Mouse (Mus musculus): ENCODE results near the gene Cers1.

- TF ChIP-seq HCFC1 (IDR thresholded peaks at IDR 0.05; ENCODE audit: borderline replicate concordance, insufficient read depth, low read length) (no peak), ZC3H11A (IDR thresholded peaks at IDR 0.05; ENCODE audit: borderline replicate concordance, low read depth, low read length) (no peak), MAFK (IDR thresholded peaks at IDR 0.05; ENCODE audit: insufficient read depth, low read depth, low read length) (no peak), ZNF384 (IDR thresholded peaks at IDR 0.05; ENCODE audit: low read depth, low read length) (no peak), CHD2 (IDR thresholded peaks at IDR 0.05; ENCODE audit: low read depth, low read length) (no peak)
Measured at GRCm38 (mm10) chr8:70316511-70317504, 1.2 kb downstream of the Cers1 start.
